Mouse (Mus musculus) kidney, adult 9 months (tissue): Measurements from ENCODE around the gene F8.
"Not testable (repeated sequence)": the region's sequence is repeated elsewhere in the genome, so short reads cannot be mapped to it uniquely, and the experiment has no call there.

ENCODE experiments used
- DNase-seq: peaks from one replicate; pipeline ENCODE4 v3.0.0; 2022

F8 gene

DNA sequence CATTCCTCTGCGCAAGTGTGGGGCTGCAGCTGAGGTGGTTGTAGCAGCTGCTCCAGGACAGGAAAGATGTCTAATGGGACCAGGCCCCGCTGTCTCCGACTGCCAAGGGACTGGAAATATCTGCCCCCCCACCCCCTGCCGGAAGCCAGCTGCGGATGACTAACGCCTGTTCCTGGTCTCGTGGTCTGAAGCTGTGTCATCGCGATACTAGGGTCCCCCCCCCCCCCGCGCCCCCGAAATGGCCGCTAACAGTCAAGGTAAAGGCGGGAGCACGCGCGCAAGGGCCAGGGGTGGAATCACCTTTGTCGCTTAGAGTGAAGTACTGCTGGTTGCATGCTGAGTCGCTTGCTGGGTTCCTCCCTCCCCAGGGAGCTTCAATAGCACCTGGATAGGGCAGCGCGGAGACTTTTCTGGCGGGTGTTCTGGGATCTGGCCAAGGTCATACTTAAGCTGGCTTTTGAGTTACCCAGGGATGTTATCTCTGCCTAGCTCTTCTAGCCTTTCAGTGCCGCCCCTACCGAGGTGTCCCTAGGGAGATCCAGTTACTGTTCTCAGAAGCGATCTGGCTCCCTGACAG is at the start of gene F8, which contains the start of gene Fundc2:
F8 (minus strand) TSS at position 421 of the 577 bp plus-strand sequence.
Fundc2 (plus strand) TSS at position 205 of the 577 bp plus-strand sequence.
- DNase-seq: peak; percentile 81

DNA sequence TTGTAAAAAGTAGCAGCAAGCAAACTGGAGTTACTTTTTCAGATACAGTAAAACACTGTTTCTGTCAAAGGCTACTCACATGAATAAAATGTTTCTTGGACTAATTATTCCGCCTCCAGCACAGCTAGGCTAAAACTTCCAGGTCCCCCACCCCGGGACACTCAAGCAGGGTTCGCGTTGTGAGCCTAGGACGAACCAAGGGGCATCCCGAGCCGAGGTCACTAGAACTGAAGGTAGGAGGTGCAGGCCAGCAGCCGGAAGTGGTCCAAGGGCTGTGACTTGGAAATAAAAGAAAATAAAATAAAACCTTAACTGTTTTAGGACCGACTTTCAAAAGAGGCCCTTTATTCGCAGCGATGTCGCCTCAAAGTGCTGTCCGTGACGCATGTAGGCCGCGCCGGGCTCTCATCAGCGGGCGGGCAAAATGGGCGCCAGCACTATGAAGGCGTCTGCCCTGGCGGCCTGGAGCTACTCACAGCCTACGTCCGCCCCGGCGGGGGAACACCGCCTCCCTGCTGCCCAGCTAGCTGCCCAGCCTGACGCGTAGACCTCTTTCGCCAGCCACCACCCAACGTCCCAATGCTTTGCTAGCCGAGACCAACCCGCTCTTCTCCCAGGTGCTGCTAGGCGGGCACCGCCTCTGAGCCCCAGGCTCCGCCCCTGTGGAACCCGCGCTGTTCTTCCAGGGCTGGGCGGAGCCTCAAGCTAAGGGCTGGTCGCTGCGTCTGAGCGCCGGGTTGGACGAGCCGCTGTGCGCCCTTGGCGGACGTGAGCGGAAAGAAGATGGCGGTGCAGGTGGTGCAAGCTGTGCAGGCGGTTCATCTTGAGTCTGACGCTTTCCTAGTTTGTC is 33.7 kb upstream of the F8 start, which contains the start of the genes Cmc4, Mtcp1 and Brcc3:
Cmc4 (minus strand) TSS at position 649 of the 850 bp plus-strand sequence.
Mtcp1 (minus strand) TSS at position 653 of the 850 bp plus-strand sequence.
Brcc3 (plus strand) TSS at position 693 of the 850 bp plus-strand sequence.
- DNase-seq: peak; percentile 93

DNA sequence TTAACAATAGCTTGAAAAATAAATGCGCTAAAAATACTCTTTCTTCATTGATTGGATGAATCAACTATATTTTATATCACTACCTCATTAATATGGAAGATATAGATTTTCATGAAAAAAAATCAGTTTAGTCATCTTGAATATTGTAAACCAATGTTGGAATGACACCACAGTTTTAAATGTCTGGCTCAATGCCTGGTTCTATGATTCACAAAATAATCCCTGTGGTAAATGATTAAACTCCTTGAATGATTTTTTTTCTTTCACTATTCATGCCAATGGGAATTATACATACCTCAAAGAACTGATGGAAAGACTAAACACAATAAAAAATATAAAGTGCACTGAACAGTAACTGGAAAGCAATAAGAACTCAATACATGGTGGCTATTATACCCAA is 27.3 kb upstream of the F8 start:
- no peak for DNase-seq

DNA sequence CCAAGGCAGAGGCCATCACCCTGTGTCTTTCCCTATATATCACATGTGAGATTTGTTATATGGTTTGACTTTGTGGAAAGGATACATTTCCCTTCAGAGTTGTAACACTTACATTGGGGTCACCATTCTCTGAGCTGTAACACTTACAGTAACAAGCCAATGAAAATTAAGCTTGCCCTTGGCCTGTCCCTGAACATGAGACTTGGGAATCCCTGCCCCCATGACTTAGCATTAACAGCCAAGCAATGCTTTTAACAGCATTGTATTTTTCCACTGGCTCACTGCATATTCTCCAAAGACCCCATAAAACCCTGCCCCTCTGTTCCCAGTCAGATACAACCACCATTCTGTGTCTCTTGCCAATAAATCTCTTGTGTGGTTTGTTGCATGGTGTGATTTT is 20.9 kb upstream of the F8 start:
- no peak for DNase-seq

DNA sequence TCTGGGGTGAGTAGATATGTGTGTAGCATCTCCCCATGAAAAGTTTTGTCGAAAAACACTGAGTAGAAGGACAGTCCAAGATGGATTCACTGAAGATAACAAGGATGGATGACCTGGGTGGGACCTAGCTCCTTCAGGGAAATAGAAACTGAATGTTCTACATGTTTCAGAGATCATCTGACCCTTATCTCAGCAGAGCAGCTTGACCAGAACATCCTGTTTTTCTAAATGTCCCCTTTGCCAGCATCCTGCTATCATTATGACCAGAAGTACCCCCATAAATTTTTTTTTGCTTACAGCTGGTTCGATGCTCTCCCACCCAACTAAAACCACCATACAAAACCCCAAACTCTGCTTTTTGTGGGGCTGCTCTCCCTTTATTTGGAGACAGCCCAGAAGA is 20.3 kb upstream of the F8 start:
- DNase-seq: peak; percentile 50

DNA sequence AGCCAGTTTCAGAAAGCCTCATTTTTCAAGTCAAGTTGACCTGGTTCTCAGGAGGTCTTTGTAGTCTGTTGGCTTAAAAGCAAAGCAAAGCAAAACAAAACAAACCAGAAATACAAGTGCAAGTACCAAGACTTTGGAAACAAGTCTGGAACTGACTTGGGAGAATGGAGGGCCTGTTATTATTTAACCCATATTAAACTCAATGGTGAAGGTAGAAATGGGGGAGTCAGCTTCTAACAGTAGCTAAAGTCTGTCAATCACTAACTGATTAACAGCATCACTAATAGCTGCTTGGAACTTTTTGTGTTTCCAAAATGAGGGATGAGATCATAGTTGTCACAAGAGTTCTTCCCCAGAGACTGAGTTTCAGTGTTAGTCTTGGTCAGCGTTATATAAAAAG is 17.1 kb upstream of the F8 start:
- peak; percentile 64 for DNase-seq

DNA sequence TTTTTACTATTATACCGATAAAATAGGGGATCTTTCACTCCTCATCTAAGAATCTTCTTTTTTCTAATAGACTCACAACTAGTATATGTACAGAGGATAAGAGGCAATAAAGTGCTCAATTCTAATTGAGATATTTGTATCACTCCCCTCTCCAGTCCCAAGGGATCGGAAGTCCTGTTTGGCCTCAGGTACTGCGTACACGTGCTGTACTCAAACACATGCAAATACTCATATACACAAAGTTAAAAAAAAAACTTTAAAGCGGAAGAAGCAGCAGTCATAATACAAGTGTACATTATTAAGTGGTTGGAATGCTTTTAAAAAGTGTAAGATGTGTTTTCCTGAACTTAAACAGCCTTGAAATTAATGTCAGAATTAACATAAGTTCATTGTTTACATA is 716 bp downstream of the F8 start:
- no peak for DNase-seq

DNA sequence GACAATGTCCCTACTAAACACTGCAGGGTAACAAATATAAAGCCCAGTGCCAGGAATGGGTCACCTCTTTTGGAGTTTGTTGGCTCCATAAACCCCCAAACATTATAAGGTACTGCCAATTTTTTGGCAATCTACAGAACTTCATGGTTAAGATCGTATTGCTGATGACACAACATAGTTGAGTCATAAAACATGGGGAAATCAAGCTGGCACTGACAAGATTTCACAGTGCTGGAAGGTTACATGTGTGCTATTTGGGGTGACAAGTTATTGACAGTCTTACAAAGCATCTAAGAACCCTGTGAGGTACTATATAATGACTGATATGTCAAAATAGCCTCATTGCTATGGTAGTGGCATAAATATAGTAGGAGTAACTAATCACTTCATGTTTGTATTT is 1.2 kb downstream of the F8 start:
- no peak for DNase-seq

DNA sequence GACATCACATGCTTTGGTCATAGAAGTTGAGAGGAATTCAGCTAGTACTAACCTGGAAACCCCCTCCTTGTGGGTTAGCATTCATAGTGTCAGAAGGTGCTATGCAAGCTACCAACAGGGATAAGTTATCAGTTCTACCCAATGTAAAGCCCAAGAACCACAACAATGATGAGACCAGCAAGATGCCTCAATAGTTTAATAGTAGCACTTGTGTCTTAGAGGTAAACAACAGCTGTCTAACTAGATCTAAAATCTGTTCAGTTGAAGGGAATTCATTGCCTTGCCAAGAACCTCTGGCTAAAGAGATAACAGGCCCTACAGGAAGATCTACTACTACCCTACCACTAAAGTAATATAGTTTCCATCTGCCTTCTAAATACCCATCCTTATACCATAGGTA is 5.6 kb downstream of the F8 start:
- DNase-seq: no peak

DNA sequence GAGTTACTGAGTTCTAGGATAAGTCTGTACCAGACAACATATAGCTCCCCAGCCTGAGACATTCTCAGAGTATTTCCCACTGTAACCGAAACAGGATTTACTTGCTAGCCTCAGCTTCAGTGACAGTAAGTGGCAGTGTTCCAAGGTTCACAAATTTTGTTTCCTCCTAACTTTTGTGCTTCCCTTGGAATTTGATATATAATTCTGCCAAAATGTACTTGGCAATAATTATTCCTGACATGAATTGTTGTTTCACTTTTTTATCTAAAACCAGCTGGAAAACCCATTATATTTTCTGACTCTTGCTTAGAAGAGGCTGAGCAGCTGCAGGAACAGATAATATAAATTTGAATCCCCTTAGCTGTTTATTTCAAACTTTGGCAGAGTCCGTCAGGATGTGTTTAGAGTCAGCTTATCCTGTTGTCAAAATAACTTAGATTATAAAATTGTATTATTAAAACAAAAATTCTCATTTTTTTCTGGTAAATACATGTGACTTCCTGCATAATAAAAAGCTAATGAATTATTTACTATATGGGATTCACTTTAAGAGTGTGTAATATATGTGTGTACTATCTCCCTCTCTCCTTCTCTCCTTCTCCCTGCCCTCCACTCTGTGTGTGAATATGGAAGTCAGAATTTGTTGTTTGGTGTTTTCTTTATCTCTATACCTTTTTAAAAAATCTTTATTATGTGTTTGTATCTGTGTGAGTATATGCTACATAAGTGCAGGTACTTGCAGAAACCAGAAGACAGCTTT is 9.6 kb downstream of the F8 start:
- DNase-seq: peak; percentile 56

DNA sequence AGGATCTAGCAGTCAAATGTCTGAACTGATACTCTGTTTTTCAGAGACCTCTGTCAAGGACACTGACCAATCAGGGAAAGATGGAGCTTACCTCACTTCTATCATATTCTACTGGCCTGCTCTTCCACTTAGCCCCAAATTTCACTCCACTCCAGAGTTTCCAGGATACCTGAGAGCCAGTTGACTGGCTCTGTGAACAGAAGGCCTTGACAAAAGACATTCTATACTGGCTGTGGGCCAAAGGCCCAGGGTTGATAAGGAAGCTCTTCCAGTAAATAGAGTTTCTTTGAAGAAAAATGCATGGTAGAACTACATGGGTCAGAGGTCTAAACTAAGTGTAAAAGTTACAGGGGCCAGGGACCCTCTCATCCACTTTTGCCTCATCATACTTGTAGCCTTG is 12.2 kb downstream of the F8 start:
- DNase-seq: no peak

DNA sequence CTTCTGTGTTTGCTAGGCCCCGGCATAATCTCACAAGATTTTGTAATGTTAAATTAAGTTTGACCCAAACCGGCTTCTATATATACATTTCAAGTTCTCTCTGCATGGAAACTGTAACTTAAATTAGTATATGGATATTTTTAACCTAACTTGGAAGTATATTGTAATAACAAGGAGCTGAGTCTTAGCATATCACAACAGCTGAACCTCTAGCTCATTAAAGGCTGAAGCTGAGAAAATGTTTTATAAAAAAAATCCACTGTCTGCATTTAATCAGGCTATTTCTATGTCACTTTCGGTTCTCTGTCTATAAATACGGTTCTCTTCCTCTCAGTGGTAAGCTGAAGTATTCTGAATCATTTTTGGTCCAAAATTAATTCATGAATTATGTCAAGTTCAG is 58.9 kb downstream of the F8 start:
- no peak for DNase-seq

DNA sequence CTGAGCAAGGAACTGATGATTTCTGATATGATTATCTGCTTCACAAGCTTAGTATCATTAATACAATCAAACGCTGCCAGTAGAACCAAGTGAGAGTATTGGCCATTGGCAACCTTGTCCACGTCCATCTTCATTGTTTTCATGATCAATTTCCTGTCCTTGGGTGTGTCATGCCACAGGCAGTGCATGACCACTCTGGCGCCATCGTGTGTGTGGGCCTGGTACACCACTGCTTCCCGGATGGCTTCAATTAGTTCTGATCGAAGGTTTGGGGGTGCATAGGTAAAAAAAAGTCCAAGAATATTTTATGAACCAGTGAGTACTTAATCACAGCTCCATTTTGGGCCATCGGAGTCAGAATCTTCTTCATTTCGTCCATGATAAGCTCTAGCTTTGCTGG is 110.7 kb downstream of the F8 start:
- DNase-seq: no peak

DNA sequence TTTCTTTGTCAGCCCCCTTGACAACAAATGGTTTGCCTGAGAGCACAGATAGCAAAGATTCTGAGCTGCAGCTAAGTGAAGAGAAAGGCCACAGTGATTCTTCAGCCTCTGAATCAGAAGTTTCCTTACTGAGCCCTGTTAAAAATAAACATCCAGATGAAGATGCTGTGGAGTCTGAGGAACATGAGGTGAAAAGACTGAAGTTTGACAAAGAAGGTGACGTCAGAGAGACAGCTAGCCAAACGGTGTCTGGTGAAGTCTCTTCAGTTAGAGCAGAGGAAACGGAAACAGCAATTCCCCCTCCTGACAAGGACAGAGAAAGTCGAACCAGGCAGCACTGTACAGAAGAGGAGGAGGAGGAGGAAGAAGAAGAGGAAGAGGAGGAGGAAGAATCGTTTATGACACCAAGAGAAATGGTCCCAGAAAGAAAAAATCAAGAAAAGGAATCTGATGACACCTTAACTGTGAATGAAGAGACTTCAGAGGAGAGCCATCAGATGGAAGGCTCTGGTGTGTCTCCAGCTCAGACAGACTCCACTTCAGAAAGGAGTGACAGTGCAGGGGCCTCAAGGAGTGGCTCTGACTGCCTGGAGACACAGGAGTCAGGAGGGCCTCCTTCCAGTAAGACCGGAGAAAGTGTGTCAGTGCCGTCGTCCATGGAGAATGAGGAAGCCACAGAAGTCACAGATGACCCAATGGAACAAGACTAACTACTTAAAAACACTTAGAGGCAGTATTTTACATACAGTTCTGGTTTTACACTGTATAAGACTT is 148.6 kb downstream of the F8 start:
- not testable (repeated sequence) for DNase-seq

DNA sequence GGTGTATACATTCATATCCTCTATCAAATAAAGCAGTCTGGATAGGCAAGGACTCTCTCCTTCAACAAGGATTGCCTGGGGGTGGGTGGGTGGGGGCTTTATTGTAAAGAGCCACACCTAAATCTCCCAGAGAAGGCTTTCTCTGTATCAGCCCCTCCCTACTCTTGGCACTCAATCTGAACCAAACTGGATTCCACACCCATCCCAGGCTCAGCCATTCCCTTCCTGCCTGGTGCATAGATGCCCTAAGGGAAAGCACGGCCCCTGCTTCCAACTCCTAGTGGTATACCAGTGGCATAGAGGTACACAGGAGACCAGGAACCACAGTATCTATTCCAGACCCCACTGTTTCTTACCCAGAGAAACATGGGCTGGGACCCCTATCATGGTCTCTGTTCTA is 151.0 kb downstream of the F8 start:
- no peak for DNase-seq

DNA sequence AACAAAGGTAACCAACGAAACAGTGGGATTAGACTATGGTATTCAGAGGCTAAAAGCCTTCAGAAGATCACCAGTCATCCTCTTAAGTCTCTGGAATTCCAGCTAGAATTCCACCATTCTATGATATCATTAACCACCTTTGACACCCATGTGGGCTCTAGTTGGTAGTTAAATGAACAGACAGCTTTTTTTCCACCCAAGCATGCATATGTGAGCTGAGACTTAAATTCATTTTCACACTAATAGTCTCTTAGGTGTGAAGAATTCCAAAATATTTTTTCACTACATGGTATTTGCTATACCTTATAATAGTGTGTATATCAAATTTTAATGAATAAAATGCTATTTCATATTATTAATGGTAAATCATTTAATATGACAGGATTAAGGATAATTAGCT is 218.7 kb downstream of the F8 start, which contains the start of gene Smim9:
Smim9 (minus strand) TSS at position 101 of the 400 bp plus-strand sequence.
- no peak for DNase-seq

DNA sequence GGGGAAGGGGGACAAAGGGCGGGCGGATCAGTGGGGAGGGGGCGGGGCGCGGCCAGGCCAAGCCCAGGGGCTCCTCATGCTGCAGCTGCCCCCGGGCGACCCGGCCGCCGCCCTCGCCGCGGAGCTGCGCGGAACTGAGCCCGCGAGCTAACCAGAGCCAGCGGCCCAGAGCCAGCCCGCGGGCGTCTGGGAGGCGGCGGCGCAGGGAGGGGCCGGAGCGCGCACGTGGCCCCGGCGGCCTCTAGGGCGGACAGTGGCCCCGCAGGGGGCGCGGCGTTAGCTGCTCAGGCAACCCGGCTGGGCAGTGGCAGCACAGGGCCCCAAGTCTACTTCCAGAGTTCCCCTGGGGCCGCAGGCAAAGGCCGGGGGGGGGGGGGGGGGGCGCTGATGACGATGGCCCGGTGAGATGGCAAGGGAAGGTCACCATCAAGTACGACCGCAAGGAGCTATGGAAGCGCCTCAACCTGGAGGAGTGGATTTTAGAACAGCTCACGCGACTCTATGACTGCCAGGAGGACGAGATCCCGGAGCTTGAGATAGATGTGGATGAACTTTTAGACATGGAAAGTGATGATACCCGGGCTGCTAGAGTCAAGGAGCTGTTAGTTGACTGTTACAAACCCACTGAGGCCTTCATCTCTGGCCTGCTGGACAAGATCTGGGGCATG is 226.7 kb downstream of the F8 start:
- peak; percentile 54 for DNase-seq

DNA sequence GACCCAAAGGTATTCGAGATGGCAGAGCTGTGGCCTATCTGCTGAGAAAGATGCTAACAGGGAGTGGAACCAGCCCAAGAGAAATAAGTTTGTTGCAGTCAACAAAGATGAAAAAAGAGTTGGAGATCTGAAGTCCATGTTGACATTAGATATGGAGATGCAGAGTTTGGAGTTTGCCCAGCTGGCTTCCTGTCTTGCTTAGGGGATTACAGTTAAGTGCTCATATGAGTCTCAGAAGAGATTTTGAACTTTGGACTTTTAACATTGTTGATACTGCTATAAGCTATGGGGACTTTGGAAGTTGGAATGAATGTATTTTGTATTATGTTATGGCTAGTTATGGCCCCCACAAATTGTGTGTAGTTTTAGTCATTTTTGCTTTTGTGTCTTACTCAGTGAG is 230.2 kb downstream of the F8 start:
- DNase-seq: no peak

DNA sequence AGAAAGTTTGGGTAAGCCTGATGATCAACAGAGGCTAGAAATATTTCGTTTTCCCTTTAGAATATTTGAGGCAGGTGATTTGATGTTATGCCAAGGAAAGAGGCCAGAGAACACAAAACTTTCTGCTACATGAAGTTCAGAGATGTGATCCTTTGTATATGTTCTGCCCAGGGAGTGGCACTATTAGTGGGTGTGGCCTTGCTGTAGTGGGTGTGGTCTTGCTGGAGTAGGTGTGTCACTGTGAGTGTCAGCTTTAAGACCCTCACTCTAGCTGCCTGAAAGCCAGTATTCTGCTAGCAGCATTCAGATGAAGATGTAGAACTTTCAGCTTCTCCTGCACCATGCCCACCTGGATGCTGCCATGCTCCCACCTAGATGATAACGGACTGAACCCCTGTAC is 232.1 kb downstream of the F8 start:
- DNase-seq: no peak

DNA sequence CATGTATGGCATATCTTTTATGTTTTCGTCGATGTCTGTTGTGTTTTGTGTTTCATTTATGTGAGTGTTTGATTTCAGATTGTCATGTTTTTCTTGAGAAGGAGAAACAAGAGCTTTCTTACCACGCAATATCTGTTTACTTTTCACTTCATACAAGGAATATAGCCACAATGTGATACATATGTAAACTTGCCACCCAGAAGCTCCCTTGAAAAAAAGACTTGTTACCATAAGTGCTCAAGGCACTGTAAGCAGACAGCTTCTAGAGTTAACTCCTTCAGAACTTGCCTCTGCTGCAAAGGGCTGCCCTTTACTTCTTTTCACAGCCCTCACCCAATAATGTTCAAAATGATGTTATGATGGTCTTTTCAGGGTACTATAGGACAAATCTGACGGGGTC is 234.0 kb downstream of the F8 start:
- DNase-seq: no peak

DNA sequence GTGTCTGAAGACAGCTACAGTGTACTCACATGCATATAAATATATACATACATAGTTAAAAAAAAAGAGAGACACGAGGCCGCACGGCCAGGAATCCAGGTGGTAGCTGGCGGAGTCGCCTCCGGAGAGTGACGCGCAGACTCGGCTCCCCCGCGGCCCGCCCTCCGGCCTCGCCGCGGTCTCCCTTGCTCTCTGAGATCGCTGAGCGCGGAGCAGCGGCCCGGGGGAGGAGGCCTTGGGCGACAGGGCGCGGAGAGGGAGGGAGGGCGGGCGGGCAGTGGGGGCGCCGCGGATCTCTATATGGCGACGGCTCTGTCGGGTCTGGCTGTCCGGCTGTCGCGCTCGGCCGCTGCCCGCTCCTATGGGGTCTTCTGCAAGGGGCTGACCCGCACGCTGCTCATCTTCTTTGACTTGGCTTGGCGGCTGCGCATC is 239.3 kb downstream of the F8 start:
- not testable (repeated sequence) for DNase-seq

DNA sequence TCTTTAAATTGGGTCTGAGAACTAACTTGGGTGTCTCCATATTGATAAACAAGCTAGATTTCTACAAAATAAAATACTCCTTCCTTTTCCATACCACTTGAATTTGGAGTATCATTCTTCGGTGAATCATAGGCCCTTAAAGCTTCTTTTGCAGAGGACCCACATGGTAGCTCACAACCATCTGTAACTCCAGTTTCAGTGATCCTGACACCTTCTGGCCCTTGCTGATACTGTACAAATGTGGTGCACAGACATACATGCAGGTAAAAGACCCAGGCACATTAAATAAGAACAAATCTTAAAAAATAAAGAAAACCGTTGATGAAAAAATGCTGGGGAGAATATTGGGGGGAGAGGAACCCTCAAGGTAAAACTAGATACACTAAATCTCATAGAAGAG is 244.2 kb downstream of the F8 start:
- DNase-seq: no peak
